Mouse (Mus musculus) adrenal gland, postnatal 10 days (tissue): ENCODE data around the gene Iqcf5. TPM values are rescaled to one million over a fixed set of nuclear protein-coding genes. Genes with fewer than 3 reads are reported as not detected.
"Not testable (repeated sequence)": the region's sequence is repeated elsewhere in the genome, so short reads cannot be mapped to it uniquely, and the experiment has no call there.

Source experiments
- DNase-seq: peaks from one replicate; pipeline ENCODE4 v3.0.0; 2021; ENCODE audit warnings: mixed read lengths
- total RNA-seq, 2 experiments: library from RNA; stranded (reverse); gene quantifications; 2 replicates each; pipeline ENCODE4 v1.2.3; 2021

Gene Iqcf5
- total RNA-seq, 2 experiments from 2014 or later, result not detected

GRCm38 (mm10) chr9:106481676-106482075 is 32.7 kb upstream of the Iqcf5 start:
- no peak for DNase-seq

- no peak for DNase-seq
Measured at GRCm38 (mm10) chr9:106482578-106483115, 31.7 kb upstream of the Iqcf5 start.

GRCm38 (mm10) chr9:106483136-106483535 is 31.2 kb upstream of the Iqcf5 start:
- no peak for DNase-seq

GRCm38 (mm10) chr9:106483606-106484005 is 30.8 kb upstream of the Iqcf5 start:
- no peak for DNase-seq

GRCm38 (mm10) chr9:106485076-106485475 is 29.3 kb upstream of the Iqcf5 start:
- no peak for DNase-seq

GRCm38 (mm10) chr9:106487602-106488001 is 26.8 kb upstream of the Iqcf5 start:
- not testable (repeated sequence) for DNase-seq

- DNase-seq, result no peak
Measured at GRCm38 (mm10) chr9:106499667-106500066, 14.7 kb upstream of the Iqcf5 start, which contains the start of gene Iqcf1. TSS of gene Iqcf1 (plus strand) at chr9:106499967.

- DNase-seq, result no peak
Measured at GRCm38 (mm10) chr9:106501846-106502245, 12.5 kb upstream of the Iqcf5 start.

GRCm38 (mm10) chr9:106504246-106504645 is 10.1 kb upstream of the Iqcf5 start:
- DNase-seq, result no peak

- no peak for DNase-seq
Measured at GRCm38 (mm10) chr9:106509356-106509755, 5.0 kb upstream of the Iqcf5 start.

- DNase-seq, result no peak
Measured at GRCm38 (mm10) chr9:106512729-106513450, 1.5 kb upstream of the Iqcf5 start.

- no peak for DNase-seq
Measured at GRCm38 (mm10) chr9:106513566-106513965, 807 bp upstream of the Iqcf5 start.

- DNase-seq, result no peak
Measured at GRCm38 (mm10) chr9:106519433-106519832, 5.1 kb downstream of the Iqcf5 start.

- DNase-seq, result no peak
Measured at GRCm38 (mm10) chr9:106519909-106520308, 5.5 kb downstream of the Iqcf5 start.

- peak; percentile 13 for DNase-seq
Measured at GRCm38 (mm10) chr9:106531833-106532232, 17.5 kb downstream of the Iqcf5 start.

- no peak for DNase-seq
Measured at GRCm38 (mm10) chr9:106534296-106534695, 19.9 kb downstream of the Iqcf5 start.

- no peak for DNase-seq
Measured at GRCm38 (mm10) chr9:106534975-106535374, 20.6 kb downstream of the Iqcf5 start.

GRCm38 (mm10) chr9:106561531-106561930 is 47.2 kb downstream of the Iqcf5 start, which contains the start of gene Iqcf3:
TSS of gene Iqcf3 (minus strand) at chr9:106561631.
- DNase-seq, result no peak

- DNase-seq, result no peak
Measured at GRCm38 (mm10) chr9:106562291-106562690, 47.9 kb downstream of the Iqcf5 start.

GRCm38 (mm10) chr9:106564025-106564424 is 49.7 kb downstream of the Iqcf5 start:
- DNase-seq, result no peak
